Mouse (Mus musculus) gastrocnemius, postnatal 10 days (tissue): ENCODE results near the gene Gm49601. TPM values are rescaled to one million over a fixed set of nuclear protein-coding genes. Genes with fewer than 3 reads are reported as not detected.

ENCODE experiments used
- DNase-seq: peaks from one replicate; pipeline ENCODE4 v3.0.0; 2021; ENCODE audit warnings: mixed read lengths
- total RNA-seq, 2 experiments: library from RNA; stranded (reverse); gene quantifications; 2 replicates each; pipeline ENCODE4 v1.2.3; 2021

The Gm49601 gene
- total RNA-seq, 2 experiments from 2014 or later, result 1.6 to 3.6 TPM

GRCm38 (mm10) chr16:18629390-18630231 lies 3.4 kb upstream of the Gm49601 start, which contains the start of gene Sept5:
Gene Sept5, minus strand, starts transcription at chr16:18629954.
- DNase-seq, result peak; percentile 79

- peak; percentile 3 for DNase-seq
These were observed 2.7 kb upstream of the Gm49601 start for GRCm38 (mm10) chr16:18628948-18629340.

- DNase-seq, result peak; percentile 8
These were observed 2.1 kb upstream of the Gm49601 start for GRCm38 (mm10) chr16:18628206-18628947.

GRCm38 (mm10) chr16:18627163-18627562 lies 936 bp upstream of the Gm49601 start:
- peak; percentile 12 for DNase-seq

- DNase-seq, result peak; percentile 32
These were observed 376 bp downstream of the Gm49601 start for GRCm38 (mm10) chr16:18625791-18626311.

GRCm38 (mm10) chr16:18625097-18625496 lies 1.1 kb downstream of the Gm49601 start:
- peak; percentile 3 for DNase-seq

- no peak for DNase-seq
These were observed 1.6 kb downstream of the Gm49601 start for GRCm38 (mm10) chr16:18624641-18625040.

- DNase-seq, result no peak
These were observed 2.3 kb downstream of the Gm49601 start for GRCm38 (mm10) chr16:18623751-18624540.

GRCm38 (mm10) chr16:18622916-18623750 lies 3.1 kb downstream of the Gm49601 start:
- no peak for DNase-seq

- no peak for DNase-seq
These were observed 4.2 kb downstream of the Gm49601 start, which contains the start of gene Gp1bb for GRCm38 (mm10) chr16:18622019-18622418. Gene Gp1bb, minus strand, starts transcription at chr16:18622403.

GRCm38 (mm10) chr16:18621362-18622001 lies 4.7 kb downstream of the Gm49601 start:
- no peak for DNase-seq

GRCm38 (mm10) chr16:18620601-18621361 lies 5.4 kb downstream of the Gm49601 start:
- peak; percentile 50 for DNase-seq

- DNase-seq, result no peak
These were observed 6.0 kb downstream of the Gm49601 start for GRCm38 (mm10) chr16:18620201-18620600.

GRCm38 (mm10) chr16:18619110-18619509 lies 7.1 kb downstream of the Gm49601 start:
- DNase-seq, result no peak

GRCm38 (mm10) chr16:18618297-18618696 lies 7.9 kb downstream of the Gm49601 start:
- DNase-seq, result no peak

GRCm38 (mm10) chr16:18617370-18618065 lies 8.7 kb downstream of the Gm49601 start:
- peak; percentile 90 for DNase-seq

GRCm38 (mm10) chr16:18613301-18613700 lies 12.9 kb downstream of the Gm49601 start:
- DNase-seq, result no peak

GRCm38 (mm10) chr16:18611752-18612151 lies 14.5 kb downstream of the Gm49601 start:
- no peak for DNase-seq

GRCm38 (mm10) chr16:18609099-18609498 lies 17.1 kb downstream of the Gm49601 start:
- no peak for DNase-seq
